In genomic region chr7:15953307-15954074, GRCm38 (mm10) we compare ENCODE assay signal across 10 mouse cellular contexts. TPM values are rescaled to one million over a fixed set of nuclear protein-coding genes. Genes with fewer than 3 reads are reported as not detected.
A peak's percentile ranks its signal among the peaks of the same experiment; 100 is the strongest.
DNase-seq lines count a peak whose midpoint lies in the region; ATAC-seq and TF ChIP-seq lines count a peak whose summit lies in the region.
"Had no signal": no experiment of that assay in that cellular context is flagged by ENCODE, and none has a peak within 500 bp of the region (broad histone marks: within the 10 kb centered on the region; RNA-seq: fewer than 3 reads in every experiment).

No protein-coding gene starts in this region.

- peaks cover 5% of the 10 kb centered on the region for H3K27me3 ChIP-seq in heart, embryonic 13.5 days (replicated peaks)
- no peaks in the 10 kb centered on the region for H3K27me3 ChIP-seq in heart, embryonic 10.5 days (ENCODE audit: insufficient read depth, poor library complexity, severe bottlenecking)
- H3K27me3 ChIP-seq in spleen, adult 2 months (ENCODE audit: control insufficient read depth, insufficient read depth, low read length), result no peaks in the 10 kb centered on the region

- peaks cover 44% of the 10 kb centered on the region for H3K4me1 ChIP-seq in heart, embryonic 13.5 days
- peaks cover 27% of the 10 kb centered on the region for H3K4me1 ChIP-seq in heart, embryonic 10.5 days
- H3K4me1 ChIP-seq in spleen, adult 2 months (ENCODE audit: control insufficient read depth, insufficient read depth, insufficient read length), result peaks cover 2% of the 10 kb centered on the region; the same call in 1 of the 2 replicates

- no peak for ATAC-seq in heart, embryonic 13.5 days (ENCODE audit: extremely low read depth, insufficient number of reproducible peaks, low FRiP score, low TSS enrichment)
- ATAC-seq in erythroid progenitor cell, adult 5-6 weeks (replicated peaks; ENCODE audit: low FRiP score, poor library complexity, severe bottlenecking), result peak; percentile 43; the same call in 1 of the 2 replicates

- DNase-seq in heart, embryonic 10.5 days (ENCODE audit: low spot score), result no peak
- DNase-seq in spleen, adult 2 months (ENCODE audit: low read depth in 1 of 2, low spot score in 2 of 2), result no peak
- no peak for DNase-seq in spleen, postnatal 14 days (ENCODE audit: low spot score in 2 of 2)
- DNase-seq in frontal cortex, postnatal 25 days (ENCODE audit: low spot score in 2 of 2), result no peak
- DNase-seq in embryo, embryonic 10.5 days (ENCODE audit: low spot score), result no peak
- no peak for DNase-seq in cerebellum, adult 18-20 months
- DNase-seq: cerebellum, adult 2 months; spleen, adult 18-20 months had no signal

- peak overlapping the region; percentile 28; the same call in 1 of the 2 replicates for H3K27ac ChIP-seq in heart, embryonic 13.5 days (replicated peaks)
- H3K27ac ChIP-seq in heart, embryonic 10.5 days, result no peak overlapping the region
- H3K27ac ChIP-seq in spleen, adult 2 months (ENCODE audit: insufficient read depth, low read length), result no peak overlapping the region

- no peak overlapping the region for H3K4me2 ChIP-seq in heart, embryonic 13.5 days

- H3K4me3 ChIP-seq in heart, embryonic 13.5 days, result no peak overlapping the region
- no peak overlapping the region for H3K4me3 ChIP-seq in heart, embryonic 10.5 days
- no peak overlapping the region for H3K4me3 ChIP-seq in spleen, adult 2 months (ENCODE audit: extremely low read depth, insufficient read depth, insufficient read length)

- H3K36me3 ChIP-seq in heart, embryonic 13.5 days, result peaks cover 86% of the 10 kb centered on the region
- peaks cover 40% of the 10 kb centered on the region for H3K36me3 ChIP-seq in heart, embryonic 10.5 days
- peaks cover 3% of the 10 kb centered on the region for H3K36me3 ChIP-seq in spleen, adult 2 months (ENCODE audit: control insufficient read depth, insufficient read depth, low read length)

- no peaks in the 10 kb centered on the region for H3K9me3 ChIP-seq in heart, embryonic 13.5 days
- 0 out of 2 replicates have a peak, but pooled peaks cover 4% of the 10 kb centered on the region for H3K9me3 ChIP-seq in heart, embryonic 10.5 days

- WGBS in heart, embryonic 13.5 days, result 76% methylated on average over 13 of the region's 13 CpGs
- WGBS in heart, embryonic 10.5 days, result 84% methylated on average over 13 of the region's 13 CpGs
- WGBS in spleen, adult 2 months, result 51% methylated on average over 13 of the region's 13 CpGs

- TF ChIP-seq CTCF in spleen, adult 2 months (IDR thresholded peaks at IDR 0.05; ENCODE audit: extremely low read depth, insufficient read depth, insufficient read length, insufficient replicate concordance), result peak; percentile 17; the same call in 1 of the 2 replicates

- no peak overlapping the region for H3K9ac ChIP-seq in heart, embryonic 13.5 days

- TF ChIP-seq POLR2A in spleen, adult 2 months (IDR thresholded peaks at IDR 0.05; ENCODE audit: low read depth, low read length), result no peak

RNA-seq across cellular contexts. Expression of gene Nop53, which starts 7.6 kb away (rescaled TPM):
- polyA plus RNA-seq in heart, embryonic 13.5 days (2015; fragmentation: Nextera tagmentation; extraction: Ambion mirVana), result 107 and 116 TPM in 2 replicates
- 136 and 152 TPM in 2 replicates for polyA plus RNA-seq in heart, embryonic 10.5 days (2016; fragmentation: Nextera tagmentation; extraction: Ambion mirVana)
- 147 and 203 TPM in 2 replicates for polyA plus RNA-seq in spleen, adult 2 months (2012; rRNA removed)
- total RNA-seq in erythroid progenitor cell, adult 5-6 weeks (2015; ENCODE audit: low replicate concordance), result 23.9 and 38.2 TPM in 2 replicates
- 66.1 and 114 TPM in 2 replicates for total RNA-seq in erythroid progenitor cell, adult 5-6 weeks (2017; ENCODE audit: low replicate concordance)

RNA-seq across cellular contexts. Expression of gene Ehd2, which starts 13.9 kb away (rescaled TPM):
- polyA plus RNA-seq in heart, embryonic 13.5 days (2015; fragmentation: Nextera tagmentation; extraction: Ambion mirVana), result 37.4 and 40.2 TPM in 2 replicates
- 22.1 and 26.2 TPM in 2 replicates for polyA plus RNA-seq in heart, embryonic 10.5 days (2016; fragmentation: Nextera tagmentation; extraction: Ambion mirVana)
- 17.2 and 19.5 TPM in 2 replicates for polyA plus RNA-seq in spleen, adult 2 months (2012; rRNA removed)
- 2.9 and 5.4 TPM in 2 replicates for total RNA-seq in erythroid progenitor cell, adult 5-6 weeks (2015; ENCODE audit: low replicate concordance)
- 0.64 and 0.76 TPM in 2 replicates for total RNA-seq in erythroid progenitor cell, adult 5-6 weeks (2017; ENCODE audit: low replicate concordance)

RNA-seq across cellular contexts. Expression of gene Selenow, which starts 31.3 kb away (rescaled TPM):
- 667 and 720 TPM in 2 replicates for polyA plus RNA-seq in heart, embryonic 13.5 days (2015; fragmentation: Nextera tagmentation; extraction: Ambion mirVana)
- 750 and 752 TPM in 2 replicates for polyA plus RNA-seq in heart, embryonic 10.5 days (2016; fragmentation: Nextera tagmentation; extraction: Ambion mirVana)
- 210 and 358 TPM in 2 replicates for polyA plus RNA-seq in spleen, adult 2 months (2012; rRNA removed)
- 52.4 and 65.6 TPM in 2 replicates for total RNA-seq in erythroid progenitor cell, adult 5-6 weeks (2015; ENCODE audit: low replicate concordance)
- 19.6 and 25.3 TPM in 2 replicates for total RNA-seq in erythroid progenitor cell, adult 5-6 weeks (2017; ENCODE audit: low replicate concordance)
